Mouse (Mus musculus): ENCODE results near the gene Kif26a.

Gene Kif26a

GRCm38 (mm10) chr12:112145875-112146651, at the start of gene Kif26a:
TSS of gene Kif26a (plus strand) at chr12:112146208.
- no peak for DNase-seq (ENCODE audit: low read depth, low spot score)

GRCm38 (mm10) chr12:112096733-112097117, 49.3 kb upstream of the Kif26a start:
- DNase-seq (ENCODE audit: low read depth, low spot score): no peak

- no peak for DNase-seq (ENCODE audit: low read depth, low spot score)
Observed at GRCm38 (mm10) chr12:112100106-112100505, 45.9 kb upstream of the Kif26a start.

GRCm38 (mm10) chr12:112101045-112101444, 45.0 kb upstream of the Kif26a start:
- no peak for DNase-seq (ENCODE audit: low read depth, low spot score)

- DNase-seq (ENCODE audit: low read depth, low spot score): no peak
Observed at GRCm38 (mm10) chr12:112103179-112103578, 42.8 kb upstream of the Kif26a start.

GRCm38 (mm10) chr12:112104890-112105289, 41.1 kb upstream of the Kif26a start:
- no peak for DNase-seq (ENCODE audit: low read depth, low spot score)

GRCm38 (mm10) chr12:112106541-112106971, 39.5 kb upstream of the Kif26a start, which contains the start of gene Aspg:
TSS of gene Aspg (plus strand) at chr12:112106679.
- DNase-seq (ENCODE audit: low read depth, low spot score): no peak

GRCm38 (mm10) chr12:112107685-112108084, 38.3 kb upstream of the Kif26a start:
- DNase-seq (ENCODE audit: low read depth, low spot score): no peak

- no peak for DNase-seq (ENCODE audit: low read depth, low spot score)
Observed at GRCm38 (mm10) chr12:112108696-112109445, 37.1 kb upstream of the Kif26a start.

- DNase-seq (ENCODE audit: low read depth, low spot score): no peak
Observed at GRCm38 (mm10) chr12:112109701-112110100, 36.3 kb upstream of the Kif26a start.

- no peak for DNase-seq (ENCODE audit: low read depth, low spot score)
Observed at GRCm38 (mm10) chr12:112111323-112111722, 34.7 kb upstream of the Kif26a start.

GRCm38 (mm10) chr12:112112235-112112634, 33.8 kb upstream of the Kif26a start:
- DNase-seq (ENCODE audit: low read depth, low spot score): no peak

- DNase-seq (ENCODE audit: low read depth, low spot score): no peak
Observed at GRCm38 (mm10) chr12:112112686-112113396, 33.2 kb upstream of the Kif26a start.

- DNase-seq (ENCODE audit: low read depth, low spot score): peak; percentile 69
Observed at GRCm38 (mm10) chr12:112113710-112114109, 32.3 kb upstream of the Kif26a start.

- no peak for DNase-seq (ENCODE audit: low read depth, low spot score)
Observed at GRCm38 (mm10) chr12:112117006-112117405, 29.0 kb upstream of the Kif26a start.

GRCm38 (mm10) chr12:112117649-112118048, 28.4 kb upstream of the Kif26a start:
- DNase-seq (ENCODE audit: low read depth, low spot score): no peak

- DNase-seq (ENCODE audit: low read depth, low spot score): no peak
Observed at GRCm38 (mm10) chr12:112121188-112121587, 24.8 kb upstream of the Kif26a start.

GRCm38 (mm10) chr12:112125903-112126302, 20.1 kb upstream of the Kif26a start:
- peak; percentile 39 for DNase-seq (ENCODE audit: low read depth, low spot score)

- no peak for DNase-seq (ENCODE audit: low read depth, low spot score)
Observed at GRCm38 (mm10) chr12:112126931-112127635, 18.9 kb upstream of the Kif26a start.

- no peak for DNase-seq (ENCODE audit: low read depth, low spot score)
Observed at GRCm38 (mm10) chr12:112128526-112128925, 17.5 kb upstream of the Kif26a start.

GRCm38 (mm10) chr12:112129300-112129856, 16.6 kb upstream of the Kif26a start:
- no peak for DNase-seq (ENCODE audit: low read depth, low spot score)
